Mouse (Mus musculus) left cerebral cortex, adult 18-20 months (tissue): Measurements from ENCODE around the gene Plg. TPM values are rescaled to one million over a fixed set of nuclear protein-coding genes. Genes with fewer than 3 reads are reported as not detected.

Experiments
- DNase-seq, 2 experiments: peaks; one replicate each; pipeline ENCODE4 v3.0.0; 2021 to 2022; ENCODE audit warnings: low spot score in 2 of 2, mixed read lengths in 1 of 2
- long read RNA-seq, 2 experiments: library from polyadenylated mRNA; stranded (forward); transcript quantifications; one replicate each; pipeline ENCODE4 v2.0.0; 2021
- total RNA-seq, 2 experiments: library from RNA; stranded (reverse); gene quantifications; 2 replicates each; pipeline ENCODE4 v1.2.3; 2021

Plg gene
- under 1 TPM in 1 of 2 experiments, not detected in 1; 0.21 TPM for total RNA-seq
- long read RNA-seq, experiment 1: 0 reads
- long read RNA-seq, experiment 2: 0 reads

DNA sequence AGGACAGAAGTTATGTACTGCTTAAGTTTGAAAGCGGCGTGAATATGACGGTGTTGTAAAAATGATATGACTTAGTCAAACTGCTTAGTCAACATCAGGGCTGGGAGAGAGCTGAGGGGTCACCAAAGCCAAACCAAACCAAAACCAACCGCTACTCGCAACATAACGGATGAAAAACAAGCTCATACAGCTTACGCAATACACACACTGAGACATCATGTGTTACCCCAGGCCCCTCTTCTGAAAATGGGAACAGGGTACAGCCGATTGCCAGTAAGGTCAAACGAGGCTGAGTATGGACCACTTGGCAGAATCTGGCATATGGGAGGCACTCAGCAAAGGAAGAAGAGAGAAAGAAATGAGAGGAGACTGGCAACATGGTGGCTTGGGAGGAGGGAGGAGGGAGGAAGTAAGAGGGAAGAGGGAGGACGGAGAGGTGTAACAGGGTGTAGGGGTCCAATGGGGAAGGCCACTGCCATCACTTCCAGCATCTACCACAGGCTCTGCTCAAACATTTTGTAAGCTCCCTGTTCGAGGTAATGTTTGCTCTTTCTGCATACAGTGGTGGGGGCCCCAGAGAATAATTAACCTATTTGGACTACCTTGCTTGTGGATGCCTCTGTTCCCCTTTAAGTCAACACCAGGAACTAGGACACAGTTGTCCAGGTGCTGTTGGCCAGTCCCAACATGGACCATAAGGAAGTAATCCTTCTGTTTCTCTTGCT is at the start of gene Plg:
Plg (plus strand) TSS at position 628 of the 725 bp plus-strand sequence.
- no peak for DNase-seq

DNA sequence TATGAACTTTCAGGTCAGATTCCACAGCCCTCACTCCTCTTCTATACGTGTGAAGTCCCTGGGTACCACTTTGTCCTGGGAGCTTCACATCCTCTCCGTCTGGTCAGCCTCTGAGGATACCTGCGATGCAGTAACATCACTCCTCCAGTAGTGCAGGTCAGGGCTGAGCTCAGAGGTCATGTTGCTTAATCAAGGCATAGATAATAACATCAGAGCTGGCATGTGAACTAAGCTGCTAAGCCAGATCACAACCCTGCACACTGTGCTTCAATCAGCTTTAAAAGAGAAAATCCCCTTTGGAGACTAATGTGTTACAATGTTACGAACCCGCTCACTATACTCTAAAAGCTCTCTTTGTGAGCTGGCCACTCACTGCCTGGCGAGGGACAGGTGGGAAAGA is 43.3 kb upstream of the Plg start:
- DNase-seq: no peak

DNA sequence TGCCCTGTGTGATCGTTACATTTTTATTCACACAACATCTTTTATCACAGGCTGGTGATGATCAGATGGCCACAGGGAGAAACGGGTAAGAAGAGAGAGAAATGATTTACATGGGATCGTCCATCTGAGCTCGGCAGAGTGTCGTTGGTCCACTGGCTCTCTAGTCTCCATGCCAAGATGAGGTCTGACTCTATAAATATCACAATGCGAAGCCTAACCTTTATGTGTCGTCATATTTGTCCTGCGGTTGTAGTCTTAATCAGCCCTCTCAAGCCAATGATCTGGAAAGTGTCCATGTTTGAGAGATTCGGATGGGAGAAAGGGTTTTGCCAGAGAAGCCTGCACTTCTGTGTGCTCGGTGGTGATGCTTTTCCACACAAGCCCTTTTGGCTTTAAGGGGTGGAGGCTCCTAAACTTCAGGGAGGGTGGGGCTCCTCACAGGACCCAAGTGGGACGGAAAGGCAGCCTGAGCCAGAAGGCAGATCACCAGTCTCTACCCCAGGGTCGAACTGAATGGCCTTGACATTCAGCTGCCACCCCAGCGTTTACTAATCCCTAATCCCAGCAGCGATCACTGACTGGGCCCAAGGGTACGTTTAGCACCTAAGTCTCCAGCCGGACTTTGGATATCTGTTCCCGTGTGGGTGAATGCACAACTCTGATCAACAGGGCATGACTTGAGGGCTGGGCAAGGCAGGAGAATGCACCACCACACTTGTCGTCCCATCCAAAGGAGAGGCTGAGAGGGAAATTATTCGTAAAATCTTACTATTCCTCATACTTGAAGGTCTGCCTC is 42.1 kb upstream of the Plg start:
- DNase-seq: no peak

DNA sequence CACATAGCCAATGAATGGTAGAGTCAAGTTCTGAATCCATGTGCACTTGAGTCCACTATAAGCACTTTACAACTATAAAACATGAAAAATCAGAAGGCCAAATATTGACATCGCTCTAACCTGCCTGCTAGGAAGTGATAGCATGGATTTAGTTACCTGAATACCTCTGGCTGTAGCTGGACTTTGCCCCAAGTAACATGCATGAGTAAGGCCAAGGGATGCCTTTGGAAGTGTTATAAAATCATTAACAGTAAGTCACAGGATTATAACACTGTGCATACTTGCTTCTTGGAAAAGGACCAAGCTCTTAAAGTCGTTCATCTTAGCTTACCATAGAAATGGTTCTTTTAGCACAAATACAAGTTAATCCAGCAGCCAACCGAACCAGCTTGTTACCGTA is 41.3 kb upstream of the Plg start:
- DNase-seq: no peak

DNA sequence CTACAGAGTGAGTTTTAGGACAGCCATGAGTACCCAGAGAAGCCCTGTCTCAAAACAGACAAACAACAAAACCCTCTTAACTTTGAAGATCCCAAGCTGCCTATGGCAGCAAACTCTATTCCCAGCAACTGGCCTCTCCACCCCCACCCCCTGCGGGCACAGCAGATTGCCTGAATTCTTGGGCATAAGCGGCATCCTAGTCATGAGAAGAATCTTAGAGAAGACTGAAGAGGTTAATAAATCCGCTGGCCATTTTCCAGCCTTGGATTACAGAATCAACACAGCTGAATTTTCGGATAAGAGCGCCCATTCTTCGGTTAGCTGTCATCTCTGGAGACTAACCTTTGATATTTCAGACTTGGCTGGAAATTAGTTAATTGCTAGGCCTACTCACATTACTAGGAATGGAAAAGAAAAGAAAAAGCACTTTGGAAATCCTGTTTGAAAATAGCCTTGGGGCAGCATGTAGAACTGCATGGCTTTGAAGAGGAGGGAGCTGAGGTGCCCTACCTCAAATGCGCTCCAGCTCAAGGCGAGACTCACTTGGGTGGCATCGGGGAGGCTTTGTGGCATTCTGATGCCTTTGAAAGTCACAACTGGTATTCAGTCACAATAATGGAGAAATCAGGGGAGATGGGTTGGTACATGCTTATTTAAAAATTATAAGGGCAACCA is 34.6 kb upstream of the Plg start:
- DNase-seq: no peak

DNA sequence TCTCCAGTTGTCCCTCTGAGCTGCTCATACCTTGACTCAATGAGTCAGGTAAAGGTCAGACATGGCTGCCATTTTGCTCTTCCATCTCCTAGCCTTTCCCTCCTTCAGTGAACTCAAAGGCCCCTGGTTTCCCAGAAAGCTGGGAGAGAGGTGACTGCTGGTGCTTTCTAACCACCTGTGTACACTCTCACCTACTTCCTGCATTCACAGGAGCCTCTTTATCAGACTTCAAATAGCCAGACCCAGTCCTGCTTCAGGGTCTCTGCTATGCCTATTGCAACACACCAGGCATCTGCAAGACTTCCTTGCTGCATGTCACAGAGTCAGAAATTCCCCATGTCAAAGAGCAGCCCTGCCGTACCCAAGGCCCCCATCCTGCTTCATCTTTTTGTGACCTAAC is 30.9 kb upstream of the Plg start:
- no peak for DNase-seq

DNA sequence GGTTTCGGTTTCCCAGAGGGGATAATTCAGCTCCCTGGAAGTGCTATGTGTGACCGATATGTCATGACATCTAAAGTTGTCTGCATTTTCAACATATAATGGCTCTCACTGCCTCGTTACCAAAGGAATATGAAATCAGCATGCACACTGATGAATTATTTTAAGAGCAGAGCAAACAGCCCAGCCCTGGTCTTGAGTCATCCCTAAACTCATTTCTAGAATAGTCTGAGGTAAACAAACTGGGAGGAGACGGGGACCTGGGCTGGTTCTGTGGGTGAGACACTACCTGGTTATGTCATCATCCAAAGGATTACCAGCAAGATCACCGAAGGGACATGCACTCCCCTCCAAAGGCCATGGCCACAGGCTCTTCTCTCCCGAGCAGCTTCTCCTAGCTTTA is 26.8 kb upstream of the Plg start:
- no peak for DNase-seq

DNA sequence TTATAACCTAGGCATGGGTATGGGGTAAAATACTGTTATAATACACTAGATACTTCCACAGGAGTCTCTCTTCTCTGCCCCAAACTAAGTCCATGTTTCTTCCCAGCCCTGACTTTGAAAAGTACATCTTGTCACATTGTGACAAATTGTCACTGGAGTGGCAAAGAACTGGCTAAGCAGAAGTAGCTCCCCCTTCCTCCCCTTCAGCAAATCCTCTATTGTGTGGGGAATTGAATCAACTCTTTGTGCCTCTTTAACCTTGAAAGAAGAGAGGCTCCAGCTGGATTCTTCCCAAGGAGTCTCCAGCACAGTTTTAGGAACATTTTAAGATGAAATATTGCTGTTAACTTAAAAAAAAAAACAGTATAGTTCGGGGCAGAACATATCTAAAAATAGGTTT is 25.6 kb upstream of the Plg start:
- no peak for DNase-seq

DNA sequence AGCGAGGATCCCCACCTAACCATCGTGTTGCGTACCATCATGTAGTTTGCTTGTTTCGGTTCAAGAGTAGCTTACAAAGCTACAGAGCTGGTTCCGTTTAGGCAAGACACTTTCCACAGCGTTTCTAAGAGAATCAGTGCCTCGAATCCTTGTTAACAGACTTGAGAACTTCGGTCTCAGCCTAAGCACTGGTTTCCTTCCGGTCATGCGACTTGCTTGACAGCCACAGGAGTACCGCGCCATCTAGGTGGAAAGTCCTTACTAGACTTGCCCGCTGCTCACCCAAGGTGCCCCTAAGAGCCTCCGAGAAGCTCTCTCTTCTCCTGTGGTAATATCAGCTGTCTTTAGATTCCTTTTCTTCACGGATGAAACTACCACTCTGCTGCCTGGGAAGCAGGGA is 18.5 kb upstream of the Plg start:
- no peak for DNase-seq

DNA sequence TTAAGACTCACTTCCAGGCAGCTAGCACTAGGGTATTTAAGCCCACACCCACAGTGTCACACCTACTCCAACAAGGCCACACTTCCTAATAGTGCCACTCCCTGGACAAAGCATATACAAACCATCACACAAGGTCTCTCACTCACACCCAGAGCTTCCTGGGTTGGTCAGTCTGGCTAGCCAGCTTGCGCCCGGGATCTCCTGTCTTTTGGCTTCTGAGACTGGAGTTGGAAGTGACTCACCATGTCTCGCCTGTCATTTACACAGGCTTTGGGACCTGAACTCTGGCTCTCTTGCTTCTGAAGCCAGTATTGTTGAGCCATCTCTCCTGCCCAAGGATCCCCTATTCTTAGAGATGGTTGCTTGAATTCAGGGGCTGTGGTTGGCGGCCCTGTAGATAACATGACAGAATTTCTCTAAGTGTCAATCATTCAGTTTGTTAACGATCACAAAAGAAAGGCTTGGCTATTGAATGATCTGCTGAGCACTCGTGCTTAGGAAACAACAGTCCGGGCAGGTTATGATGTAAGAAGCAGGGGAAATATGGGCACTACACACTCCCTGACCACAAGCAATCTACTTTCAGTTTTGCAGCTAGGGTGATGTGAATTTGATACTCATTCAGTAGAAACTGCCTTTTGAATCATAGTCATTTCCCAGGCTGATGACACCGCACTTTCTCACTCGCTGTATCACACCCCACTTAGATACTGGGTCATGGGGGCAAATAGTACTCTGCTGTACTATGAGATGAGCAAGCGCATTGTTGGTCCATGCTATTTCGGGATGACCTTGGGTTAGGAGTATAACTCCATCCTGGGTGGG is 14.6 kb upstream of the Plg start:
- DNase-seq: no peak

DNA sequence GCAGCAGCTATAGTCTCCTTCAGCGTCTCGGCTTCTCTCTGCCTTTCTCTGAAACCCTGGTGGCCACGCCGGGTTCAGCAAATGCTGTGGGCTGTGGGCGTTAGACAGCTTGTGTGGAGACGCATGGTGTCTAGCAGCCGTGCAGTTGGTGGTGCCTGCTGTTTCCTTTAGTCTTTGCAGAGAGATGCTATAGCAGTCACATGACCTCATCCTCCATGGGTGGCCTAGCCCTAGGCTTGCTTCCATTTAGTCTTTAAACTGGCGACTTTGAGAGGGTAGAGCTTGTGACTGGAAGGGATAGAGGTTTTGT is 14.0 kb upstream of the Plg start:
- peak; percentile 28 to 58 for DNase-seq

DNA sequence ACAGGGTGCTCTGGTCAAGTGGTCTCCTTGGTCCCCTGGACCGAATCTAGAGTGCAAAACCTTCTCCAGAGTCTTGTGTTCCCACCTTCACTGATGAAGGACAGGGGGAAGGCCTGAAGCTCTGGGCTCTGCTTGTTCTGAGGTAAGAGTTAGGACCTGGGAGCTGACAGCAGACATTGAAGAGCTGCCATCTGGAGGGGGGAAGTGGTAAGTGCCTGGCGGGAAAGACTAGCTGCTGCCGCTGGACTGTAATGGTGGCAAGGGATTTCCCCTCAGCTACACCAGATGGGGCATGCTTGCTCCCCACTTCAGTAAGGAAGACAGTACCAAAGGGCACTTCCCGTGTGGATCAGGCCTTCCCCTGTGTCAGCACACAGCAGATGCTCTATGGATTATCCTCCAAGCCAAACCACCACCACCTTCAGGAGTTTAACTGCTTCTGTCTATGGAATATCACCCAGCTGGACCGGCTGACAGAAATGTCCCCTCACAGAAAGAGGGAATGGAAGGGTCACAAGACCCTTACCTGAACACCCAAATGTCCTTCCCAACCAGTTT is 11.0 kb upstream of the Plg start:
- DNase-seq: peak; percentile 59 to 60

DNA sequence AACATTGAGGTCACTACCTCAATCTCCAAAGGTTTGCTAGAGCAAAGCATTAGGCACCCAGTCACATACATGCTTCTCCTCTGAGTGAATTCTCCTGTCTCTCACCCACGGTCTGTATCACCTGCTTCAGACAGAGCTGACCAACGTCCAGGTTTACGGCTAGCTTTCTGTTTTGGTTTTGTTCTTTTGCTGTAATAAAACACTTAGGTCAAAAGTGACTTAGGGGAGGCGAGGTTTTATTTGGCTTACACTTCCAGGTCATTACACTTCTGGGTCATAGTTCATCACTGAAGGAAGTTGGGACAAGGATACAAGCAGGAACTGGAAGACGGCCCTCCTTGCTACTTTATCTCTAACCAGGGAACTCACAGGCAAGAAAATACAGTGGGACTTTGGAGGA is 9.0 kb upstream of the Plg start:
- no peak for DNase-seq

DNA sequence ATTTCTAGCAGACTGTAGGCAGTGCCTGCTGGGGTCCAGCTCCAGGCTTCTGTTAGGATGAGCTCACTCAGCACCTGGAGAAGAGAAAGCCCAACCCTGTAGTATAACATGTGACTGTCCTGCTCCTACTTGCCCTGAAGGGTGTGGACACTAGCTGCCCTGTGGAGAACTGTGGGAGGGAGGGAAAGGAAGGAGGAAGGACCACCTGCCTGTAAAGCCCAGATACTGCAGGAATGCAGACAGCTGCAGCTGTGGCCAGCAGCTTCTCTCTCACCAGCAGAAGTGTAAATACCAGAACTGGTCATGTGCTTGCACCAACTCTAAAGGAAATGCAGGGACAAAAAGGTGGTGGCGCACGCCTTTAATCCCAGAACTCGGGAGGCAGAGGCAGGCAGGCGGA is 8.1 kb upstream of the Plg start:
- DNase-seq: no peak

DNA sequence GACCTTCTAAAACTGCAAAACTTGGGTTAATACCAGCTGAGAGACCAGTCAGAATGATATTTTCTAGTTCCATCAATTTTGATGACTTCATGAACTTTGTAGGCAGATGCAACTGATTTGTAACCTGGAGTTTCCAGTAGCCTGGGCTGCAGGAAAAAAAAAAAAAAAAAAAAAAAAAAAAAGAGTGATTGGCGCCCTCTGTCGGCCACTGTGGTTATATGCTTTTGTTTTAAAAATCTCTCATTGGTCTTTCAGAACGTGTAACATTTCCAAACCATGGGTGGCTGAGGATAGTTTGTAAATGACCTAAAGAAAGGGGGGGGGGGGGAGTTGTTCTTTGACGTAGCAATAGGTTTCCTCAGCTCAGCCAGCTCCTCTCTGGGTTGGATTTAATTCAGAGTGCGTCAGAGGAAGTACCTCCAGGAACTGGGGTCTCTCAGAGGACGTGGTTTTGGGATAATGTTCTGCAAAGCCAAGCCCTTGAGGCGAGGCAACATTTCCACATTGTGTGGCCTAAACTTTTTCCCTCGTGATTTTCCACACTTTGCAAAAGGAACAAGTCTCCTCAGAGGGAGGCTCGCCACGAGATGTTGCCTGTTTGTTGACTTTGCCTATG is 7.0 kb upstream of the Plg start:
- no peak for DNase-seq

DNA sequence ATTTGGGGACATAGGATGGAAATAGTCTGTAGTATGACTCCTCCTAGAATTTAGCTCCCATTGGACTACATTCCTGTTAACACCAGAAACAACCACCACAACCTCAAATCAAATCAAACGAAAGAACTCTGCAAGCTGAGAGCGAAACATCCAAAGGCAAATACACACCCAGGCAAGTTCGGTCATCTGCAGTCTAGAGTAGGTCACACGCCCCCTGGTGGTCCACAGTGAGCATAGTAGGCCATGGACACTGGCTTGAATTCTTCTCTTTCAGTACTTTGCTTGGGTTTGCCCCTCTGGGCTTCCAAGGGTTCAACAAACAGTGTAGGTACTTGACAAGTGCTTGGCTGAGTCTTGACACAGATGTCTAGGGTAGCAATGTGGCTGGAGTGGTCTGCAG is 6.4 kb upstream of the Plg start:
- peak; percentile 67 to 70 for DNase-seq

DNA sequence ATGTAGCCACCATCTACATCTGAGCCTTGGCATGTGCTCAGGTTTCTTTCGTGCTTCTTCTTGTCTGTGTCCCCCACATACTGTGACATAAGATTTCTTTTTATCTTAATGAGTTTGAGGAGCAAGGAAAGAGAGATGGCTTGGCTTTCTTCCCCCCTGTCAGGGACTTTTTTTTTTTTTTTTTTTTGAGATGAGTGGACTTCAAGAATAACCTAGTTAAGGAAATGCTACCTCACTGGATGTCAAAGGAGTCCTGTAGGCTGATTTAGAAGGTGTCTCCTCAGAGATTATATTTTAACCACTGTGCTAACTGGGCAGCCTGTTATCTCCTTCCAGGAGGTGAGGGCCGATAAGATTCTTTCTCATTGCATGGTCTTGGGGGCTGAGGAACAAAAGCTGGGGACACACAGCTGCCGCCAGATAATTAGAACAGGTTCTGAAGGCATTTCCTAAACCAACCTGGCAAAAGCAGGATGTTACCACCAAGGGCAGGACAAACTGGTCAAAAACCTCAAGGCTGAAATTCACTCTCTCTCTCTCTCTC is 4.7 kb upstream of the Plg start:
- DNase-seq: no peak

DNA sequence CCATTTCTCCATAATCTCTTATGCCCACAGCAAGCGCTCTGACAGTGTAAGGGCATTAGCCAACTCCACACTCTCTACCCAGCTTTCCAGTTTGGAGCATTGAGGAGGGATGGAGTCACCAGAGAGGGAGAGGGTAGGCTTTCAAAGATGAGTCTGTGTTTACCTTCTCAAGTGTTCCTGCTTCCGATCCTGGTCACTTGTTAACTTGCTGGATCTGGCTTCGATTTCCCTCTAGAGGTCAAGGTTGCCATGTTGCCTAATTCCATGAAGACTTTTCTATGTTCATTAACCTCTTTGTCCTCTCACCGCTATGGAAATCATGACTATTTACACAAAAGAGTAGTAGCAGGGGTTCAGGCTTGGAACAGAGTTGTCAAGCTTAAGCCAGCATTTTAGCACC is 1.9 kb downstream of the Plg start:
- DNase-seq: no peak

DNA sequence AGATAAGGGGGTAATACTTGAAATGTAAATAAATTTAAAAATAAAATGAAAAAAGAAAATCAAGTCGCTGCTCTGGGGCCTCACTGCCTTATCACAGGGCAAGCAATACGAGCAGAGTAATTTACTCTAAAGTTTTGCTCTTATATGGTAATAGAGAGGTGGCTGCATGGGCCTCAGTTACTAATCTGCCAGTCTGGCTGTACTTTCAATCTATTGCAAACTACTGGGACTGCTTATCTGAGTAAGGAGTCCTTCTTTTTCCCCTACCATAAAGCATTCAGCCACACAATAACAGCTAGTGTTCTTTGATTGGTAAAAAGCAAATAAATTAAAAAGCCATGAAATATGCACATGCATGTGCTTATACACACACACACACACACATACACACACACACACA is 3.2 kb downstream of the Plg start:
- DNase-seq: no peak

DNA sequence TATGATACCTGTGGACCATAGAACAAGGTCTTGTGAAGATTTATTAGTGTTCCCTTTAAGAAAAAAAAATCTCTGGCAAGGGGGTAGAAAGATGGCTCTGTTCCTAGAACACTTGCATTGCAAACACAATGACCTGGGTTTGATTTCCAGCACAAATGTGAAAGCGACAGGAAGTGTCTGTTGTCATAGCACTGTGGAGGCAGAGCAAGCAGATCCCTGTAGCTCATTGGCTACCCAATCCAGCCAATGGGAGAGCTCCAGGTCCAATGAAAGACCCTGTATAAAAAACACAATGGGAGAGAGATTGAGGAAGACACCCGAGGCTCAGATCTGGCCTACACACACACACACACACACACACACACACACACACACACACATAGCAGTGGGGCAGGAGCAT is 4.1 kb downstream of the Plg start:
- DNase-seq: no peak
